Mouse (Mus musculus) liver, embryonic 13.5 days (tissue): ENCODE results near the gene Kctd6. TPM values are rescaled to one million over a fixed set of nuclear protein-coding genes. Genes with fewer than 3 reads are reported as not detected.

Experiments used
- ATAC-seq: fragments of 200-750 bp; cut with Nextera tagmentation; 2 replicates; pipeline ENCODE4 v1.8.0; 2017; ENCODE audit warnings: low read depth, mild to moderate bottlenecking, moderate number of reproducible peaks, moderate library complexity
- DNase-seq: peaks from one replicate; pipeline ENCODE4 v3.0.0; 2022
- H3K27ac ChIP-seq: fragments of 300-500 bp; sonication (generic); 2 replicates; pipeline ENCODE4 v1.5.1; 2015; ENCODE audit warnings: moderate library complexity, mild to moderate bottlenecking, inconsistent platforms
- H3K27me3 ChIP-seq: fragments of 300-500 bp; sonication (generic); 2 replicates; pipeline ENCODE4 v1.6.1; 2015; ENCODE audit warnings: mild to moderate bottlenecking, inconsistent platforms
- H3K36me3 ChIP-seq: fragments of 300-500 bp; sonication (generic); 2 replicates; pipeline ENCODE4 v1.6.1; 2015; ENCODE audit warnings: mild to moderate bottlenecking, inconsistent platforms
- H3K4me1 ChIP-seq: fragments of 300-500 bp; sonication (generic); replicated peaks from 2 replicates; pipeline ENCODE4 v1.6.1; 2015; ENCODE audit warnings: inconsistent platforms
- H3K4me2 ChIP-seq: fragments of 300-500 bp; sonication (generic); 2 replicates; pipeline ENCODE4 v1.6.1; 2015; ENCODE audit warnings: inconsistent platforms, mild to moderate bottlenecking, moderate library complexity
- H3K4me3 ChIP-seq: fragments of 300-500 bp; sonication (generic); replicated peaks from 2 replicates; pipeline ENCODE4 v1.5.1; 2015; ENCODE audit warnings: mild to moderate bottlenecking, inconsistent platforms
- H3K9ac ChIP-seq: fragments of 300-500 bp; sonication (generic); 2 replicates; pipeline ENCODE4 v1.6.1; 2015; ENCODE audit warnings: mild to moderate bottlenecking, inconsistent platforms
- H3K9me3 ChIP-seq: fragments of 300-500 bp; sonication (generic); replicated peaks from 2 replicates; pipeline ENCODE4 v1.6.1; 2016; ENCODE audit warnings: inconsistent platforms
- WGBS: fragments of 180-500 bp; shearing (Covaris S2); methylation state at CpG from one replicate; pipeline ENCODE4 v1.1.7; 2015; ENCODE audit not compliant: insufficient replicate concordance; 5-methylcytosine and 5-hydroxymethylcytosine counted together
- polyA plus RNA-seq: library from polyadenylated mRNA; unstranded; fragments of >200 nt; fragmentation: Nextera tagmentation; extraction: Ambion mirVana; gene quantifications from 2 replicates; pipeline ENCODE4 v1.2.1, GENCODE M21; 2015

Gene Kctd6
- polyA plus RNA-seq, 1 experiment from 2014 or later: 4.9 TPM

GRCm38 (mm10) chr14:8232155-8232910 lies 18.4 kb downstream of the Kctd6 start:
- Histone ChIP-seq H3K27me3 (no peaks in the 10 kb centered on the region), H3K27ac (no peak overlapping the region), H3K4me1 (peaks cover 41% of the 10 kb centered on the region), H3K4me2 (no peak overlapping the region), H3K4me3 (no peak overlapping the region), H3K9me3 (no peaks in the 10 kb centered on the region), H3K9ac (no peak overlapping the region), H3K36me3 (no peaks in the 10 kb centered on the region)
- ATAC-seq (no peak), DNase-seq (no peak)
- 36% methylated on average over 6 of the region's 6 CpGs for WGBS

GRCm38 (mm10) chr14:8233252-8233651 lies 19.3 kb downstream of the Kctd6 start:
- Histone ChIP-seq H3K27ac (no peak overlapping the region; the same call in 1 of the 2 replicates), H3K36me3 (no peaks in the 10 kb centered on the region), H3K9ac (no peak overlapping the region), H3K9me3 (no peaks in the 10 kb centered on the region), H3K4me1 (peaks cover 41% of the 10 kb centered on the region), H3K27me3 (no peaks in the 10 kb centered on the region), H3K4me2 (no peak overlapping the region), H3K4me3 (no peak overlapping the region)
- ATAC-seq (peak; percentile 87), DNase-seq (no peak)
- 7% methylated on average over 1 of the region's 1 CpGs for WGBS

- Histone ChIP-seq H3K4me2 (no peak overlapping the region), H3K36me3 (no peaks in the 10 kb centered on the region), H3K4me3 (no peak overlapping the region), H3K4me1 (peaks cover 11% of the 10 kb centered on the region), H3K27me3 (no peaks in the 10 kb centered on the region), H3K27ac (no peak overlapping the region), H3K9me3 (no peaks in the 10 kb centered on the region), H3K9ac (no peak overlapping the region)
- DNase-seq (no peak), ATAC-seq (no peak)
Observed at GRCm38 (mm10) chr14:8241816-8242215, 27.9 kb downstream of the Kctd6 start.

GRCm38 (mm10) chr14:8242388-8242920 lies 28.5 kb downstream of the Kctd6 start:
- H3K9me3 ChIP-seq: no peaks in the 10 kb centered on the region

GRCm38 (mm10) chr14:8243136-8243888 lies 29.4 kb downstream of the Kctd6 start:
- DNase-seq (no peak), ATAC-seq (no peak)
- peak overlapping the region; percentile 75 for H3K27ac ChIP-seq
- 61% methylated on average over 8 of the region's 8 CpGs for WGBS
- H3K4me1 ChIP-seq: peaks cover 11% of the 10 kb centered on the region
- H3K27me3 ChIP-seq: no peaks in the 10 kb centered on the region
- H3K36me3 ChIP-seq: no peaks in the 10 kb centered on the region
- no peak overlapping the region for H3K4me2 ChIP-seq
- H3K9ac ChIP-seq: no peak overlapping the region
- no peak overlapping the region for H3K4me3 ChIP-seq
- H3K9me3 ChIP-seq: no peaks in the 10 kb centered on the region

More at GRCm38 (mm10) chr14:8242388-8242920, 28.5 kb downstream of the Kctd6 start:
- H3K36me3 ChIP-seq: no peaks in the 10 kb centered on the region
- peak overlapping the region; percentile 75; the same call in 1 of the 2 replicates for H3K27ac ChIP-seq
- ATAC-seq (no peak), DNase-seq (no peak)
- peaks cover 11% of the 10 kb centered on the region for H3K4me1 ChIP-seq
- H3K9ac ChIP-seq: no peak overlapping the region
- H3K4me2 ChIP-seq: no peak overlapping the region
- no peak overlapping the region for H3K4me3 ChIP-seq
- H3K27me3 ChIP-seq: no peaks in the 10 kb centered on the region
- 45% methylated on average over 5 of the region's 5 CpGs for WGBS

- Histone ChIP-seq H3K4me1 (peaks cover 11% of the 10 kb centered on the region), H3K36me3 (no peaks in the 10 kb centered on the region), H3K9me3 (no peaks in the 10 kb centered on the region), H3K4me2 (no peak overlapping the region), H3K4me3 (no peak overlapping the region), H3K9ac (no peak overlapping the region), H3K27me3 (no peaks in the 10 kb centered on the region), H3K27ac (peak overlapping the region; percentile 70)
- peak; percentile 78 for ATAC-seq
- no peak for DNase-seq
- WGBS: 54% methylated on average over 5 of the region's 5 CpGs
Observed at GRCm38 (mm10) chr14:8244211-8244611, 30.3 kb downstream of the Kctd6 start.

- Histone ChIP-seq H3K36me3 (no peaks in the 10 kb centered on the region), H3K4me2 (no peak overlapping the region), H3K9me3 (no peaks in the 10 kb centered on the region), H3K4me1 (peaks cover 11% of the 10 kb centered on the region), H3K27me3 (no peaks in the 10 kb centered on the region), H3K4me3 (no peak overlapping the region), H3K9ac (no peak overlapping the region), H3K27ac (no peak overlapping the region)
- ATAC-seq: no peak
- WGBS: 70% methylated on average over 8 of the region's 8 CpGs
- DNase-seq: no peak
Observed at GRCm38 (mm10) chr14:8246878-8247277, 32.9 kb downstream of the Kctd6 start.

GRCm38 (mm10) chr14:8249206-8249605 lies 35.3 kb downstream of the Kctd6 start:
- H3K27me3 ChIP-seq: no peaks in the 10 kb centered on the region
- no peaks in the 10 kb centered on the region for H3K4me1 ChIP-seq
- WGBS: 76% methylated on average over 1 of the region's 1 CpGs
- H3K9me3 ChIP-seq: no peaks in the 10 kb centered on the region
- DNase-seq (no peak), ATAC-seq (no peak)
- no peak overlapping the region for H3K9ac ChIP-seq
- no peak overlapping the region for H3K4me3 ChIP-seq
- H3K36me3 ChIP-seq: no peaks in the 10 kb centered on the region
- H3K27ac ChIP-seq: no peak overlapping the region
- no peak overlapping the region for H3K4me2 ChIP-seq

- no peak for ATAC-seq
Observed at GRCm38 (mm10) chr14:8250141-8250871, 36.4 kb downstream of the Kctd6 start.

GRCm38 (mm10) chr14:8251330-8251885 lies 37.5 kb downstream of the Kctd6 start:
- no peak overlapping the region for H3K4me2 ChIP-seq
- no peaks in the 10 kb centered on the region for H3K27me3 ChIP-seq
- no peak for DNase-seq
- H3K27ac ChIP-seq: no peak overlapping the region
- no peak; the same call in 1 of the 2 replicates for ATAC-seq
- H3K9me3 ChIP-seq: no peaks in the 10 kb centered on the region
- no peaks in the 10 kb centered on the region for H3K36me3 ChIP-seq
- no peak overlapping the region for H3K4me3 ChIP-seq
- no peak overlapping the region for H3K9ac ChIP-seq
- H3K4me1 ChIP-seq: 0 out of 2 replicates have a peak, but pooled peaks cover 3% of the 10 kb centered on the region
- WGBS: 87% methylated on average over 8 of the region's 8 CpGs

More at GRCm38 (mm10) chr14:8250141-8250871, 36.4 kb downstream of the Kctd6 start:
- DNase-seq: no peak
- H3K4me1 ChIP-seq: no peaks in the 10 kb centered on the region
- no peaks in the 10 kb centered on the region for H3K36me3 ChIP-seq
- 64% methylated on average over 9 of the region's 9 CpGs for WGBS
- no peaks in the 10 kb centered on the region for H3K27me3 ChIP-seq
- H3K4me3 ChIP-seq: no peak overlapping the region
- H3K9me3 ChIP-seq: no peaks in the 10 kb centered on the region
- no peak overlapping the region for H3K27ac ChIP-seq
- H3K9ac ChIP-seq: no peak overlapping the region
- no peak overlapping the region for H3K4me2 ChIP-seq
